Comparison of ENCODE assay signal across 8 mouse cellular contexts in the genomic region with DNA sequence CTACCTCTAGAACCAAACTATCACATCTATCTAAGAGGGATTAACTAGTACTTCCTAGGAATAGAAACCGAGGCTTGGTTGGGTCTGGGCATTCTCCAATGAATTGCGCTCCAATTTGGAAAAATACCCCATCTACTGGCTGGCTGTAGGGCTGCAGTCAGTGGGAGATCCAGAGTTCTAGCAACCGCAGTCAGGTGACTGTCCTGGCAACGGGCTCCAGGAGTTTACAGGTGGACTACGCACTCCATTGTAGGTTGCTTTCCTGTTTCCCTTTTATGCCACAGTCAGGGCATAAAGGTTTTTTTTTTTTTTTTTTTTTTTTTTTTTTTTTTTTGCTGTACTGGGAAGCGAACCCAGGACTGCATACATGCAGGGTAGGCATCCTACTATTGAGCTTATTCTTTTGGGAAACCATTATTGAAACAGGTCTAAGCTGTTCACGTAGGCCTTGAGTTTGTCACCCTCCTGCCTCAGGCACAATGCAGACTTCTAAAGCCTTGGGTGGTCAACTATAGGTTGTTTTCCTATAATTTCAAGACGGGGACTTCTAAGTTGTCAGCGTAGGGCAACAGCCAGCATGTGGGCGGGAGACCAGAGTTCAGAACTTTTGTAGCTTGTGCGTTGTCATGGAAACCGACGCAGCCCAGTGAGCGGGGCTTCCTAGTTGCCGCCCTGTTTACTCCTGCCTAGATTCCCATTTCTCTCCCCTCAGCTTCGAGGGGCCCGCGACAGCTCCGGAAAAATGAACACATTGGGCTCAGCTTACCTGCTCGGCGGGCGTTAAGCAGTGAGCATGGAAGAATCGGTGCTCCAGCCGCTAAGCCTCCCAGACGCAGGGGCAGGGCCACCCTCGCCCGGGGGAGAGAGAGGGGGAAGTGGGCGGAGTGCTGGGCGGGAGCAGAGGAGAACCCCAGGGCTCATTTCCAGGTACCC. TPM values are rescaled to one million over a fixed set of nuclear protein-coding genes. Genes with fewer than 3 reads are reported as not detected.
A peak's percentile ranks its signal among the peaks of the same experiment; 100 is the strongest.
DNase-seq lines count a peak whose midpoint lies in the region; ATAC-seq and TF ChIP-seq lines count a peak whose summit lies in the region.

A gene (minus strand): TSS at position 834 of the 933 bp plus-strand sequence.

- 0 out of 2 replicates have a peak, but pooled peaks cover 2% of the 10 kb centered on the region for H3K27me3 ChIP-seq in forebrain, embryonic 15.5 days
- no peaks in the 10 kb centered on the region for H3K27me3 ChIP-seq in intestine, embryonic 14.5 days (replicated peaks; ENCODE audit: control insufficient read depth, insufficient read depth, low read length)
- peaks cover 7% of the 10 kb centered on the region; the same call in 1 of the 2 replicates for H3K27me3 ChIP-seq in liver, embryonic 15.5 days
- no peaks in the 10 kb centered on the region for H3K27me3 ChIP-seq in neural tube, embryonic 11.5 days (ENCODE audit: control insufficient read depth, insufficient read depth, low read length)

- peak; percentile 71 for TF ChIP-seq CTCF in layer of hippocampus, adult 2 months (conservative IDR thresholded peaks at IDR 0.05)

- 1% methylated on average over 29 of the region's 29 CpGs for WGBS in forebrain, embryonic 15.5 days
- WGBS in intestine, embryonic 14.5 days: 3% methylated on average over 29 of the region's 29 CpGs
- WGBS in liver, embryonic 15.5 days (ENCODE audit: insufficient replicate concordance): 2% methylated on average over 29 of the region's 29 CpGs
- 1% methylated on average over 29 of the region's 29 CpGs for WGBS in neural tube, embryonic 11.5 days

- peaks cover 6% of the 10 kb centered on the region; the same call in 1 of the 2 replicates for H3K4me1 ChIP-seq in forebrain, embryonic 15.5 days
- H3K4me1 ChIP-seq in intestine, embryonic 14.5 days (replicated peaks; ENCODE audit: control insufficient read depth, insufficient read depth, low read length): no peaks in the 10 kb centered on the region
- H3K4me1 ChIP-seq in liver, embryonic 15.5 days (replicated peaks): peaks cover 15% of the 10 kb centered on the region
- H3K4me1 ChIP-seq in neural tube, embryonic 11.5 days (ENCODE audit: control insufficient read depth, insufficient read depth, low read length): no peaks in the 10 kb centered on the region

- DNase-seq in layer of hippocampus, adult 2 months (ENCODE audit: low spot score in 2 of 2): peak in 1 of 2 experiments; percentile 8
- no peak for DNase-seq in layer of hippocampus, adult 11-12 months (ENCODE audit: low spot score)
- DNase-seq in adrenal gland, postnatal 4 days (ENCODE audit: low spot score in 2 of 2): peak; percentile 12 to 19
- peak; percentile 82 for DNase-seq in intestine, embryonic 14.5 days (ENCODE audit: low spot score)
- peak; percentile 73 for DNase-seq in neural tube, embryonic 11.5 days (ENCODE audit: low spot score)
- peak; percentile 31 to 35 for DNase-seq in thymus, postnatal 36 days

- no peak within 1 kb of the TSS for H3K9ac ChIP-seq in forebrain, embryonic 15.5 days (replicated peaks)
- H3K9ac ChIP-seq in intestine, embryonic 14.5 days (ENCODE audit: low read length): peak within 1 kb of the TSS; percentile 29
- H3K9ac ChIP-seq in liver, embryonic 15.5 days: peak within 1 kb of the TSS; percentile 32; the same call in 1 of the 2 replicates
- peak within 1 kb of the TSS; percentile 29; the same call in 1 of the 2 replicates for H3K9ac ChIP-seq in neural tube, embryonic 11.5 days (ENCODE audit: low read length)

- no peak within 1 kb of the TSS for H3K27ac ChIP-seq in layer of hippocampus, adult 2 months
- no peak within 1 kb of the TSS for H3K27ac ChIP-seq in forebrain, embryonic 15.5 days (replicated peaks)
- H3K27ac ChIP-seq in intestine, embryonic 14.5 days (ENCODE audit: low read depth): no peak within 1 kb of the TSS
- no peak within 1 kb of the TSS for H3K27ac ChIP-seq in liver, embryonic 15.5 days (replicated peaks)
- H3K27ac ChIP-seq in neural tube, embryonic 11.5 days (ENCODE audit: low read depth, low read length): no peak within 1 kb of the TSS

- peak; percentile 80 for ATAC-seq in forebrain, embryonic 15.5 days (replicated peaks)
- ATAC-seq in intestine, embryonic 14.5 days (replicated peaks; ENCODE audit: low FRiP score, low TSS enrichment, low read depth): peak; percentile 79
- ATAC-seq in liver, embryonic 15.5 days (ENCODE audit: insufficient read depth): peak; percentile 74
- ATAC-seq in neural tube, embryonic 11.5 days (ENCODE audit: insufficient read depth, low FRiP score, low TSS enrichment): peak; percentile 80

- 0 out of 2 replicates have a peak, but pooled peaks cover 7% of the 10 kb centered on the region for H3K36me3 ChIP-seq in forebrain, embryonic 15.5 days
- H3K36me3 ChIP-seq in intestine, embryonic 14.5 days (ENCODE audit: control insufficient read depth, insufficient read depth, low read length): peaks cover 9% of the 10 kb centered on the region
- 0 out of 2 replicates have a peak, but pooled peaks cover 5% of the 10 kb centered on the region for H3K36me3 ChIP-seq in liver, embryonic 15.5 days (replicated peaks)
- no peaks in the 10 kb centered on the region for H3K36me3 ChIP-seq in neural tube, embryonic 11.5 days (ENCODE audit: control insufficient read depth, insufficient read depth, low read length)

- H3K4me3 ChIP-seq in layer of hippocampus, adult 2 months: peak within 1 kb of the TSS; percentile 46
- H3K4me3 ChIP-seq in forebrain, embryonic 15.5 days: peak within 1 kb of the TSS; percentile 37
- peak within 1 kb of the TSS; percentile 37 for H3K4me3 ChIP-seq in intestine, embryonic 14.5 days (ENCODE audit: low read depth, low read length)
- H3K4me3 ChIP-seq in liver, embryonic 15.5 days (replicated peaks): peak within 1 kb of the TSS; percentile 55
- peak within 1 kb of the TSS; percentile 30 for H3K4me3 ChIP-seq in neural tube, embryonic 11.5 days (ENCODE audit: low read depth, low read length)

- no peaks in the 10 kb centered on the region for H3K9me3 ChIP-seq in forebrain, embryonic 15.5 days
- H3K9me3 ChIP-seq in intestine, embryonic 14.5 days (ENCODE audit: control insufficient read depth, low read length): no peaks in the 10 kb centered on the region
- H3K9me3 ChIP-seq in liver, embryonic 15.5 days (replicated peaks): no peaks in the 10 kb centered on the region
- no peaks in the 10 kb centered on the region for H3K9me3 ChIP-seq in neural tube, embryonic 11.5 days (ENCODE audit: control insufficient read depth, low read length)

- H3K4me2 ChIP-seq in forebrain, embryonic 15.5 days (replicated peaks): peak within 1 kb of the TSS; percentile 54
- H3K4me2 ChIP-seq in intestine, embryonic 14.5 days (ENCODE audit: low read length): peak within 1 kb of the TSS; percentile 69
- peak within 1 kb of the TSS; percentile 83 for H3K4me2 ChIP-seq in liver, embryonic 15.5 days
- peak within 1 kb of the TSS; percentile 63 for H3K4me2 ChIP-seq in neural tube, embryonic 11.5 days (ENCODE audit: low read depth)

RNA-seq across cellular contexts. Expression of the gene that starts here (rescaled TPM):
- total RNA-seq in layer of hippocampus, adult 2 months (2021): under 1 TPM in 1 of 2 experiments, not detected in 1; 0.61 TPM
- 1 to 10 TPM; 3.1 to 3.3 TPM for total RNA-seq in adrenal gland, postnatal 4 days (2021)
- 0.52 and 1.1 TPM in 2 replicates for polyA plus RNA-seq in forebrain, embryonic 15.5 days (2015; fragmentation: Nextera tagmentation; extraction: Ambion mirVana)
- polyA plus RNA-seq in intestine, embryonic 14.5 days (2014; fragmentation: Nextera tagmentation; extraction: Ambion mirVana): 0.12 and 0.24 TPM in 2 replicates
- polyA plus RNA-seq in liver, embryonic 15.5 days (2015; fragmentation: Nextera tagmentation; extraction: Ambion mirVana): 0.08 TPM in 2 replicates
- polyA plus RNA-seq in neural tube, embryonic 11.5 days (2014; fragmentation: Nextera tagmentation; extraction: Ambion mirVana): 0.15 TPM in 1 of 2 replicates, not detected in the other

Comparison
In these comparisons a context has a peak if more than half of its experiments do, and no peak if none do; other contexts are left out.
1. Peak in DNase-seq, ATAC-seq, H3K4me3 ChIP-seq, H3K9ac ChIP-seq and H3K4me2 ChIP-seq in intestine, embryonic 14.5 days; RNA of the gene not detected or under 1 TPM.
2. Peak in ATAC-seq, H3K4me3 ChIP-seq, H3K9ac ChIP-seq and H3K4me2 ChIP-seq in liver, embryonic 15.5 days; RNA of the gene not detected or under 1 TPM.
3. Peak in DNase-seq, ATAC-seq, H3K4me3 ChIP-seq, H3K9ac ChIP-seq and H3K4me2 ChIP-seq in neural tube, embryonic 11.5 days; RNA of the gene not detected or under 1 TPM.